Comparison of ENCODE assay signal across 11 mouse cellular contexts in the genomic region with DNA sequence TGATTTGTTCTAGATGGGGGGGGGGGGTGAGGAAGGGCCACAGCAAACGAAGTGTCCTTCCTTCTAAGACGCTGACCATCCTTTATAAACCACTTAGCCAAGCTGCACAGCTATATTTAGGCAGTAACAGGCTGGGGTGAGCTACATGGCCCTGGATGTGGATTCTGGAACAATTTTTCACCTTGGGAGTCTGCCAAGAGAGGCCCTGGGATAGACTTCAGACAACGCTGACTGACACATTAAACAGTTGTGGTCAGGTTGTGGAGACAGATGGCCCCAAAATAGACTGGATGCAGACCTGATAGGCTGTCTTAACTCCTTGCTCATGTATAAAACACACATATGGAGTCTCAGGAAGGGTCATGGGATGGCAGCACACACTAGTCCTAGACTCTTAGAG. TPM values are rescaled to one million over a fixed set of nuclear protein-coding genes. Genes with fewer than 3 reads are reported as not detected.
A peak's percentile ranks its signal among the peaks of the same experiment; 100 is the strongest.
DNase-seq lines count a peak whose midpoint lies in the region; ATAC-seq lines count a peak whose summit lies in the region.
"Had no signal": no experiment of that assay in that cellular context is flagged by ENCODE, and none has a peak within 500 bp of the region (broad histone marks: within the 10 kb centered on the region; RNA-seq: fewer than 3 reads in every experiment).

No protein-coding gene starts in this region.

- no peak overlapping the region for H3K4me2 ChIP-seq in heart, embryonic 13.5 days
- H3K4me2 ChIP-seq: embryonic facial prominence, embryonic 12.5 days had no signal

- no peak overlapping the region for H3K4me3 ChIP-seq in heart, embryonic 10.5 days
- H3K4me3 ChIP-seq in heart, embryonic 13.5 days: no peak overlapping the region
- H3K4me3 ChIP-seq: embryonic facial prominence, embryonic 12.5 days had no signal

- 52% methylated on average over 3 of the region's 3 CpGs for WGBS in heart, embryonic 10.5 days
- 26% methylated on average over 3 of the region's 3 CpGs for WGBS in heart, embryonic 13.5 days

- peak; percentile 70 to 72 for DNase-seq in heart, adult 18-20 months
- DNase-seq in heart, embryonic 10.5 days (ENCODE audit: low spot score): no peak
- DNase-seq in adrenal gland, postnatal 25 days: peak; percentile 26
- DNase-seq in lung, postnatal 10 days: peak; percentile 89
- no peak for DNase-seq in cerebellum, postnatal 25 days
- DNase-seq in thymus, postnatal 14 days: no peak
- DNase-seq in embryo, embryonic 9.5 days (ENCODE audit: extremely low spot score): no peak
- DNase-seq: left cerebral cortex, postnatal 4 days; right cerebral cortex, postnatal 4 days had no signal

- H3K4me1 ChIP-seq in heart, embryonic 10.5 days: peaks cover 6% of the 10 kb centered on the region; the same call in 1 of the 2 replicates
- peaks cover 28% of the 10 kb centered on the region for H3K4me1 ChIP-seq in heart, embryonic 13.5 days
- H3K4me1 ChIP-seq: embryonic facial prominence, embryonic 12.5 days had no signal

- H3K36me3 ChIP-seq in heart, embryonic 10.5 days: no peaks in the 10 kb centered on the region
- H3K36me3 ChIP-seq in heart, embryonic 13.5 days: no peaks in the 10 kb centered on the region
- H3K36me3 ChIP-seq: embryonic facial prominence, embryonic 12.5 days had no signal

- peak; percentile 60; the same call in 1 of the 2 replicates for ATAC-seq in heart, embryonic 13.5 days (ENCODE audit: extremely low read depth, insufficient number of reproducible peaks, low FRiP score, low TSS enrichment)

- H3K9me3 ChIP-seq in heart, embryonic 10.5 days: no peaks in the 10 kb centered on the region
- H3K9me3 ChIP-seq in heart, embryonic 13.5 days: peaks cover 5% of the 10 kb centered on the region
- H3K9me3 ChIP-seq: embryonic facial prominence, embryonic 12.5 days had no signal

- no peak overlapping the region for H3K27ac ChIP-seq in heart, embryonic 10.5 days
- H3K27ac ChIP-seq in heart, embryonic 13.5 days (replicated peaks): peak overlapping the region; percentile 88
- H3K27ac ChIP-seq: embryonic facial prominence, embryonic 12.5 days had no signal

- no peak overlapping the region for H3K9ac ChIP-seq in heart, embryonic 13.5 days
- H3K9ac ChIP-seq: embryonic facial prominence, embryonic 12.5 days had no signal

- H3K27me3 ChIP-seq in heart, embryonic 10.5 days (ENCODE audit: insufficient read depth, poor library complexity, severe bottlenecking): no peaks in the 10 kb centered on the region
- no peaks in the 10 kb centered on the region for H3K27me3 ChIP-seq in heart, embryonic 13.5 days (replicated peaks)
- H3K27me3 ChIP-seq: embryonic facial prominence, embryonic 12.5 days had no signal

RNA-seq across cellular contexts. Expression of a gene that starts 39.9 kb away (rescaled TPM):
- 10 to 100 TPM; 27.9 to 28.6 TPM for total RNA-seq in heart, adult 18-20 months (2021)
- polyA plus RNA-seq in heart, embryonic 10.5 days (2016; fragmentation: Nextera tagmentation; extraction: Ambion mirVana): 14.6 and 16.0 TPM in 2 replicates
- total RNA-seq in adrenal gland, postnatal 25 days (2021): 50.0 and 67.8 TPM in 2 replicates
- 12.5 and 12.9 TPM in 2 replicates for polyA plus RNA-seq in heart, embryonic 13.5 days (2015; fragmentation: Nextera tagmentation; extraction: Ambion mirVana)

Comparison
In these comparisons a context has a peak if more than half of its experiments do, and no peak if none do; other contexts are left out.
1. DNase-seq: peak in heart, adult 18-20 months (2 of 2), adrenal gland, postnatal 25 days (single experiment) and lung, postnatal 10 days (single experiment); none in heart, embryonic 10.5 days (single experiment), cerebellum, postnatal 25 days (0 of 2), thymus, postnatal 14 days (single experiment) and embryo, embryonic 9.5 days (single experiment).